Mouse (Mus musculus): ENCODE results near the gene Alkbh2. TPM values are rescaled to one million over a fixed set of nuclear protein-coding genes. Genes with fewer than 3 reads are reported as not detected.

Gene Alkbh2
- total and polyA plus RNA-seq, 2 experiments from 2014 or later: 6.4 to 7.4 TPM

DNA sequence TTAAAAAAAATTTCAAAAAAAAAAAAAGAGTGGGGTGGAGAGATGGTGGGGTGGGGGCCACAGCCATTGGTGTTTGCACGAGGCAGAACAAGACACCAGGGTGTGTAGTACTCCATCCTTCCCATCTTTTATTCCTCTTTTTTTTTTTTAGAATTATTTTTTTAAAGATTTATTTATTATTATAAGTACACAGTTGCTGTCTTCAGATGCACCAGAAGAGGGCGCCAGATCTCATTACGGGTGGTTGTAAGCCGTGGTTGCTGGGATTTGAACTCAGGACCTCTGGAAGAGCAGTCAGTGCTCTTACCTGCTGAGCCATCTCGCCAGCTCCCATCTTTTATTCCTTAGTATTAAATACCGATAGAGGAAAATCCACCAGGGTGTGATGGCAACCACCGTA is 45.4 kb upstream of the Alkbh2 start:
- WGBS: 73% methylated on average over 7 of the region's 7 CpGs
- no peak overlapping the region for H3K27ac ChIP-seq (ENCODE audit: low read depth, low read length)
- H3K4me1 ChIP-seq (ENCODE audit: insufficient read depth, low read length): no peaks in the 10 kb centered on the region
- TF ChIP-seq CTCF (IDR thresholded peaks at IDR 0.05): peak; percentile 38
- no peak overlapping the region for H3K4me2 ChIP-seq (ENCODE audit: low read depth, low read length, poor library complexity, severe bottlenecking)
- ATAC-seq (ENCODE audit: low FRiP score) (no peak), DNase-seq (ENCODE audit: low spot score) (no peak)
- H3K27me3 ChIP-seq (ENCODE audit: insufficient read depth, low read length): peaks cover 25% of the 10 kb centered on the region
- H3K9ac ChIP-seq (replicated peaks; ENCODE audit: low read length, poor library complexity, severe bottlenecking): no peak overlapping the region
- no peak overlapping the region for H3K4me3 ChIP-seq (ENCODE audit: low read depth, low read length)
- H3K36me3 ChIP-seq (ENCODE audit: insufficient read depth, low read length): no peaks in the 10 kb centered on the region
- H3K9me3 ChIP-seq (ENCODE audit: low read length): no peaks in the 10 kb centered on the region

DNA sequence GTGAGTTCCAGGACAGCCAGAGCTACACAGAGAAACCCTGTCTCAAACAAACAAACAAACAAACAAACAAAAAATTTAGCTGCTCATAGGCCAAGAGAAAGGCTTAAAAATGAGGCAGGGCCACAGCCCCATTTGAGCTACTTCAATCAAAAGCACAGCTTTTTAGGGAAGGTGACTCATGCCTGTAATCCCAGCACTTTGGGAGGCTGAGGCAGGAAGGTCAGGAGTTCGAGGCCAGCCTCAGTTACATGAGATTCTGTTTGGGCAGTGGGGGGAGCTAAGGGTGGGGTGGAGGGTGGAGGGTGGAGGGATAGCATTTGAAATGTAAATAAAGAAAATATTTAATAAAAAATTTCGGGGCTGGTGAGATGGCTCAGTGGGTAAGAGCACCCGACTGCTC is 44.9 kb upstream of the Alkbh2 start:
- no peak for DNase-seq (ENCODE audit: low spot score)
- no peak overlapping the region for H3K9ac ChIP-seq (replicated peaks; ENCODE audit: low read length, poor library complexity, severe bottlenecking)
- ATAC-seq (ENCODE audit: low FRiP score): no peak

DNA sequence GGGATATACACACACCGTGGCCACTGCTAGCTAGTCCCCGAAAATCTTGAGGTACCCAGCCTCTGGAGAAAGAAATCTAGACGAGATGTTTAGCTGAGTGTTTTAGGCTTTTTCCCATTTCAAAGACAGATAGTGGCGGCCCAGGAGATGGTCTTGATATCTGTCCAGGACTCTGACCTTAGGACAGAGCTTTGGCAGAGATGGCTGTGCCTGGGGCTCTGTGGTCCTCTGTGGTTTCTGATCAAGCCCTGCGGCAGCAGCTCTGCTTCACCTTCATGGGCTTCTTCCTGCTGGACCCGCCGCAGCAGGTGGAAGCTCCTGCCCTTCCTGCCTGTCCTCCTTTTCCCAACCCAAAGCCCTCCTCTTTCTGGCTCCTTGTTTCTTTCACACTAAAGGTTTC is 42.3 kb upstream of the Alkbh2 start:
- H3K9me3 ChIP-seq (ENCODE audit: low read length): no peaks in the 10 kb centered on the region
- no peak for ATAC-seq (ENCODE audit: low FRiP score)
- H3K27ac ChIP-seq (ENCODE audit: low read depth, low read length): no peak overlapping the region
- H3K27me3 ChIP-seq (ENCODE audit: insufficient read depth, low read length): peaks cover 14% of the 10 kb centered on the region
- H3K4me3 ChIP-seq (ENCODE audit: low read depth, low read length): no peak overlapping the region
- H3K4me1 ChIP-seq (ENCODE audit: insufficient read depth, low read length): no peaks in the 10 kb centered on the region
- H3K4me2 ChIP-seq (ENCODE audit: low read depth, low read length, poor library complexity, severe bottlenecking): no peak overlapping the region
- no peak overlapping the region for H3K9ac ChIP-seq (replicated peaks; ENCODE audit: low read length, poor library complexity, severe bottlenecking)
- DNase-seq (ENCODE audit: low spot score): no peak
- 80% methylated on average over 7 of the region's 7 CpGs for WGBS
- no peak for TF ChIP-seq CTCF (IDR thresholded peaks at IDR 0.05)
- H3K36me3 ChIP-seq (ENCODE audit: insufficient read depth, low read length): no peaks in the 10 kb centered on the region

More for the DNA sequence above, 44.9 kb upstream of the Alkbh2 start:
- TF ChIP-seq CTCF (IDR thresholded peaks at IDR 0.05): no peak
- no peak overlapping the region for H3K4me2 ChIP-seq (ENCODE audit: low read depth, low read length, poor library complexity, severe bottlenecking)
- 90% methylated on average over 3 of the region's 3 CpGs for WGBS
- H3K9me3 ChIP-seq (ENCODE audit: low read length): no peaks in the 10 kb centered on the region
- H3K27ac ChIP-seq (ENCODE audit: low read depth, low read length): no peak overlapping the region
- peaks cover 25% of the 10 kb centered on the region for H3K27me3 ChIP-seq (ENCODE audit: insufficient read depth, low read length)
- H3K4me3 ChIP-seq (ENCODE audit: low read depth, low read length): no peak overlapping the region
- no peaks in the 10 kb centered on the region for H3K36me3 ChIP-seq (ENCODE audit: insufficient read depth, low read length)
- no peaks in the 10 kb centered on the region for H3K4me1 ChIP-seq (ENCODE audit: insufficient read depth, low read length)

DNA sequence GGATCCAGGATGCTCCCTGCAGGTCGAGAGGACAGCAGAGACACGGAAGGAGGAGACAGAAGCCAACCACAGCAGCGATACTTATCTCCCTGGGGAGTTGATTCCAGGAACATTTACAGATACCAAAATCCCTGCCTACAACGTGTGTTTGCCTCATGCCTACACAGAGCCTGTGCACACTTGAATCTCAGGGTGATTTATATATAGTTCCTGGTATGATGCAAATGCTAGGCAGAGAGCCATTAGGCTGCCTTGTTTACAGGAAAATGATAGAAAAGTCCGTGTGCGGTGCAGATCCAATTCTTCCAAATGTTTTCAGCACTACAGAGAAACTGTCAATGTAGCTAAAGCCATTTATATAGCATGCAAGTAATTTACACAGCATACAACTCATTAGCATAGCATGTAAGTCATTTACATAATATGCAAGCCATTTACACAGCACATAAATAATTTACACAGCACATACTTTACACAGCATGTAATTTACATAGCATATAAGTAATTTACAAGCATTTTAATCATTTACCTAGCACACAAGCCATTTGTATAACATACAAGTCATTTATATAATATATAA is 35.2 kb upstream of the Alkbh2 start:
- no peak for TF ChIP-seq CTCF (IDR thresholded peaks at IDR 0.05)
- no peak overlapping the region for H3K4me3 ChIP-seq (ENCODE audit: low read depth, low read length)
- WGBS: 70% methylated on average over 6 of the region's 6 CpGs
- H3K9me3 ChIP-seq (ENCODE audit: low read length): no peaks in the 10 kb centered on the region
- no peak overlapping the region for H3K4me2 ChIP-seq (ENCODE audit: low read depth, low read length, poor library complexity, severe bottlenecking)
- no peaks in the 10 kb centered on the region for H3K36me3 ChIP-seq (ENCODE audit: insufficient read depth, low read length)
- H3K4me1 ChIP-seq (ENCODE audit: insufficient read depth, low read length): no peaks in the 10 kb centered on the region
- H3K27me3 ChIP-seq (ENCODE audit: insufficient read depth, low read length): no peaks in the 10 kb centered on the region
- no peak overlapping the region for H3K27ac ChIP-seq (ENCODE audit: low read depth, low read length)
- DNase-seq (ENCODE audit: low spot score): no peak
- ATAC-seq (ENCODE audit: low FRiP score): no peak
- H3K9ac ChIP-seq (replicated peaks; ENCODE audit: low read length, poor library complexity, severe bottlenecking): no peak overlapping the region

DNA sequence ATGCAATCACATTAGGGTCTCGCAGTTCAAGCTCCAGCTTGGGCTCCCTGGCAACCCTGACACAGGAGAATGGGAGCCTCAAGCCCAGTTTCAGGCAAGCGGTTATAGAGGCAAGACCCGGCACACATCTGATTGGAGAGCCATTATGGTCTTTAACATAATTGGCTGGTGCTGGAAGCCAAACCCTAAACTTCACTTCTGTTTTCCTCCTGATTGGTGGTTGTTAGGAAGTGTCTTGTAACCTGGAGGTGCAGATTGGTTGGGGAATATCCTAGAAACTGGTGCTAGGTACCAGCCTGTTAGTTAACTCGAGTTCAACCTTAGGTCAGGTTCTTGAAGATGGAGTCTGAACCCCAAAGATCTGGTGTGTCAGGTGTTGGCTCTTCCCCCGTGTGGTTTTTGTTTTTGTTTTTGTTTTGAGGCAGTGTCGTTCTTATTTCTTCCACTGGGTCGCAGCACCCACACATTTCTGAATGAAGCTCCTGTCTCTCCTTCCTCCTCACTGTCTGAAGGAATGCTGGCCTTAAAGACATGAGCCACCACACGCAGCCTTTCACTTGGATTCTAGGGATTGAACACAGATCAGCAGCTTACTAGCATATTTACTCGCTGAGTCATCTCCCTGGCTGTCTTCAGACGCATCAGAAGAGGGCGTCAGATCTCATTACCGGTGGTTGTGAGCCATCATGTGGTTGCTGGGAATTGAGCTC is 34.2 kb upstream of the Alkbh2 start:
- peak; percentile 64 for TF ChIP-seq CTCF (IDR thresholded peaks at IDR 0.05)

DNA sequence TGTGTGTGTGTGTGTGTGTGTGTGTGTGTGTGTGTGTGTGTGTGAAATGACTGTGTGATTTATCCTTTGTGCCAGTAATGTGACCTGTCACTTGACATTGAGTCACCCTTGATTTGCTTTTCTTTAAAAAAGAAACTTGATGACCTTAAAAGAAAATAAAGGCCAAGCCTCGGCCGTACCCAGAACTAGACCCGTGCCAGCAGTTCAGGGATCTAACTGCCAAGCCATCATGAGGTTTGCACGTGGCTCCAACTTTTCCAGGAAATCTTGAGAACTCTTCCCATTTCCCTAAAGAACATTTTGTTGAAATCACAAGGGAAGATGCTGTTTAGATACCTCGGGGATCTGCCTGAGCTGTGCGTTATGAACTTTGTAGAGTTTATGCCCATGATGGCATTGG is 33.4 kb upstream of the Alkbh2 start:
- DNase-seq (ENCODE audit: low spot score) (no peak), ATAC-seq (ENCODE audit: low FRiP score) (no peak)
- WGBS: 82% methylated on average over 6 of the region's 6 CpGs
- Histone ChIP-seq H3K4me1 (ENCODE audit: insufficient read depth, low read length) (no peaks in the 10 kb centered on the region), H3K4me3 (ENCODE audit: low read depth, low read length) (no peak overlapping the region), H3K27me3 (ENCODE audit: insufficient read depth, low read length) (no peaks in the 10 kb centered on the region), H3K4me2 (ENCODE audit: low read depth, low read length, poor library complexity, severe bottlenecking) (no peak overlapping the region), H3K27ac (ENCODE audit: low read depth, low read length) (no peak overlapping the region), H3K9ac (replicated peaks; ENCODE audit: low read length, poor library complexity, severe bottlenecking) (no peak overlapping the region), H3K36me3 (ENCODE audit: insufficient read depth, low read length) (no peaks in the 10 kb centered on the region), H3K9me3 (ENCODE audit: low read length) (no peaks in the 10 kb centered on the region)
- no peak for TF ChIP-seq CTCF (IDR thresholded peaks at IDR 0.05)

More for the DNA sequence above, 34.2 kb upstream of the Alkbh2 start:
- Histone ChIP-seq H3K9me3 (ENCODE audit: low read length) (no peaks in the 10 kb centered on the region), H3K36me3 (ENCODE audit: insufficient read depth, low read length) (no peaks in the 10 kb centered on the region), H3K4me2 (ENCODE audit: low read depth, low read length, poor library complexity, severe bottlenecking) (no peak overlapping the region), H3K27ac (ENCODE audit: low read depth, low read length) (no peak overlapping the region), H3K4me1 (ENCODE audit: insufficient read depth, low read length) (no peaks in the 10 kb centered on the region), H3K27me3 (ENCODE audit: insufficient read depth, low read length) (no peaks in the 10 kb centered on the region), H3K4me3 (ENCODE audit: low read depth, low read length) (no peak overlapping the region), H3K9ac (replicated peaks; ENCODE audit: low read length, poor library complexity, severe bottlenecking) (no peak overlapping the region)
- WGBS: 57% methylated on average over 12 of the region's 12 CpGs
- ATAC-seq (ENCODE audit: low FRiP score) (no peak), DNase-seq (ENCODE audit: low spot score) (no peak)

All from midbrain, postnatal 0 days (tissue).